In genomic region chr9:65128123-65128815, GRCm38 (mm10) we compare ENCODE assay signal across 9 mouse cellular contexts. TPM values are rescaled to one million over a fixed set of nuclear protein-coding genes. Genes with fewer than 3 reads are reported as not detected.
DNase-seq lines count a peak whose midpoint lies in the region; ATAC-seq lines count a peak whose summit lies in the region.
"Had no signal": no experiment of that assay in that cellular context is flagged by ENCODE, and none has a peak within 500 bp of the region (broad histone marks: within the 10 kb centered on the region; RNA-seq: fewer than 3 reads in every experiment).

No protein-coding gene starts in this region.

- intact Hi-C loops in left cerebral cortex, postnatal 36 days (cut with DNase I), result no loop called here

- H3K36me3 ChIP-seq in midbrain, embryonic 10.5 days, result peaks cover 33% of the 10 kb centered on the region; the same call in 1 of the 2 replicates
- peaks cover 10% of the 10 kb centered on the region for H3K36me3 ChIP-seq in midbrain, embryonic 16.5 days (ENCODE audit: control insufficient read depth, insufficient read depth, low read length)
- H3K36me3 ChIP-seq in hindbrain, embryonic 15.5 days, result peaks cover 11% of the 10 kb centered on the region; the same call in 1 of the 2 replicates
- no peaks in the 10 kb centered on the region for H3K36me3 ChIP-seq in liver, embryonic 15.5 days (replicated peaks)
- peaks cover 15% of the 10 kb centered on the region; the same call in 1 of the 2 replicates for H3K36me3 ChIP-seq in neural tube, embryonic 13.5 days

- peak; percentile 85 for DNase-seq in midbrain, embryonic 10.5 days (ENCODE audit: low spot score)
- DNase-seq in embryo, embryonic 10 days (ENCODE audit: low spot score), result peak; percentile 93
- no peak for DNase-seq in cerebellum, adult 8-10 months
- DNase-seq in left cerebral cortex, postnatal 36 days (ENCODE audit: low spot score in 2 of 2), result no peak

- H3K4me2 ChIP-seq in midbrain, embryonic 16.5 days (ENCODE audit: low read length), result no peak overlapping the region
- H3K4me2 ChIP-seq in hindbrain, embryonic 15.5 days, result 0 out of 2 replicates have a peak overlapping the region, but pooled peaks have one; percentile 14
- peak overlapping the region; percentile 50 for H3K4me2 ChIP-seq in liver, embryonic 15.5 days
- H3K4me2 ChIP-seq in neural tube, embryonic 13.5 days, result peak overlapping the region; percentile 34

- H3K4me1 ChIP-seq in midbrain, embryonic 10.5 days, result peaks cover 30% of the 10 kb centered on the region
- peaks cover 6% of the 10 kb centered on the region; the same call in 1 of the 2 replicates for H3K4me1 ChIP-seq in midbrain, embryonic 16.5 days (ENCODE audit: control insufficient read depth, insufficient read depth, low read length)
- peaks cover 9% of the 10 kb centered on the region for H3K4me1 ChIP-seq in hindbrain, embryonic 15.5 days (replicated peaks)
- peaks cover 6% of the 10 kb centered on the region for H3K4me1 ChIP-seq in liver, embryonic 15.5 days (replicated peaks)
- peaks cover 17% of the 10 kb centered on the region for H3K4me1 ChIP-seq in neural tube, embryonic 13.5 days (replicated peaks)

- H3K4me3 ChIP-seq in midbrain, embryonic 10.5 days, result peak overlapping the region; percentile 46
- no peak overlapping the region for H3K4me3 ChIP-seq in midbrain, embryonic 16.5 days (ENCODE audit: low read depth, low read length)
- no peak overlapping the region for H3K4me3 ChIP-seq in hindbrain, embryonic 15.5 days
- H3K4me3 ChIP-seq in liver, embryonic 15.5 days (replicated peaks), result peak overlapping the region; percentile 10
- H3K4me3 ChIP-seq in neural tube, embryonic 13.5 days, result no peak overlapping the region

- H3K9ac ChIP-seq in midbrain, embryonic 16.5 days (ENCODE audit: low read depth, low read length), result no peak overlapping the region
- H3K9ac ChIP-seq in hindbrain, embryonic 15.5 days, result no peak overlapping the region
- H3K9ac ChIP-seq in liver, embryonic 15.5 days, result no peak overlapping the region
- H3K9ac ChIP-seq in neural tube, embryonic 13.5 days, result 0 out of 2 replicates have a peak overlapping the region, but pooled peaks have one; percentile 5

- peaks cover 39% of the 10 kb centered on the region for H3K27me3 ChIP-seq in midbrain, embryonic 10.5 days (ENCODE audit: low read depth, poor library complexity, severe bottlenecking)
- H3K27me3 ChIP-seq in midbrain, embryonic 16.5 days (ENCODE audit: control insufficient read depth, insufficient read depth, low read depth, low read length), result no peaks in the 10 kb centered on the region
- H3K27me3 ChIP-seq in hindbrain, embryonic 15.5 days, result no peaks in the 10 kb centered on the region
- H3K27me3 ChIP-seq in liver, embryonic 15.5 days, result peaks cover 44% of the 10 kb centered on the region
- H3K27me3 ChIP-seq in neural tube, embryonic 13.5 days, result peaks cover 18% of the 10 kb centered on the region

- 5% methylated on average over 25 of the region's 25 CpGs for WGBS in midbrain, embryonic 10.5 days
- 10% methylated on average over 25 of the region's 25 CpGs for WGBS in midbrain, embryonic 16.5 days
- WGBS in hindbrain, embryonic 15.5 days, result 15% methylated on average over 25 of the region's 25 CpGs
- WGBS in liver, embryonic 15.5 days (ENCODE audit: insufficient replicate concordance), result 9% methylated on average over 25 of the region's 25 CpGs
- WGBS in neural tube, embryonic 13.5 days, result 10% methylated on average over 25 of the region's 25 CpGs

- ATAC-seq in midbrain, embryonic 16.5 days, result no peak
- ATAC-seq in hindbrain, embryonic 15.5 days (ENCODE audit: low FRiP score, low read depth), result no peak
- no peak for ATAC-seq in liver, embryonic 15.5 days (ENCODE audit: insufficient read depth)
- no peak for ATAC-seq in neural tube, embryonic 13.5 days (ENCODE audit: low read depth)

- no peaks in the 10 kb centered on the region for H3K9me3 ChIP-seq in midbrain, embryonic 10.5 days (replicated peaks)
- no peaks in the 10 kb centered on the region for H3K9me3 ChIP-seq in midbrain, embryonic 16.5 days (replicated peaks; ENCODE audit: control insufficient read depth, low read length, poor library complexity, severe bottlenecking)
- H3K9me3 ChIP-seq in hindbrain, embryonic 15.5 days, result no peaks in the 10 kb centered on the region
- H3K9me3 ChIP-seq in liver, embryonic 15.5 days (replicated peaks), result no peaks in the 10 kb centered on the region
- H3K9me3 ChIP-seq in neural tube, embryonic 13.5 days, result no peaks in the 10 kb centered on the region

- peak overlapping the region; percentile 66 for H3K27ac ChIP-seq in midbrain, embryonic 10.5 days (replicated peaks)
- no peak overlapping the region for H3K27ac ChIP-seq in midbrain, embryonic 16.5 days (ENCODE audit: low read length)
- H3K27ac ChIP-seq in hindbrain, embryonic 15.5 days (replicated peaks), result no peak overlapping the region
- H3K27ac ChIP-seq in liver, embryonic 15.5 days (replicated peaks), result no peak overlapping the region
- no peak overlapping the region for H3K27ac ChIP-seq in neural tube, embryonic 13.5 days (replicated peaks)

RNA-seq across cellular contexts. Expression of gene Igdcc3, which starts 12.7 kb away (rescaled TPM):
- 334 and 450 TPM in 2 replicates for polyA plus RNA-seq in midbrain, embryonic 10.5 days (2016; fragmentation: Nextera tagmentation; extraction: Ambion mirVana)
- polyA plus RNA-seq in midbrain, embryonic 16.5 days (2015; fragmentation: Nextera tagmentation; extraction: Ambion mirVana), result 8.7 and 9.1 TPM in 2 replicates
- 9.9 and 10.9 TPM in 2 replicates for polyA plus RNA-seq in hindbrain, embryonic 15.5 days (2015; fragmentation: Nextera tagmentation; extraction: Ambion mirVana)
- polyA plus RNA-seq in liver, embryonic 15.5 days (2015; fragmentation: Nextera tagmentation; extraction: Ambion mirVana), result 0.07 and 0.08 TPM in 2 replicates
- polyA plus RNA-seq in neural tube, embryonic 13.5 days (2015; fragmentation: Nextera tagmentation; extraction: Ambion mirVana), result 12.3 and 12.9 TPM in 2 replicates
- 1 to 10 TPM; 2.0 to 2.3 TPM for total RNA-seq in left cerebral cortex, postnatal 36 days (2021)
- polyA plus RNA-seq: small intestine, adult 2 months had no signal

RNA-seq across cellular contexts. Expression of gene Igdcc4, which starts 27.0 kb away (rescaled TPM):
- polyA plus RNA-seq in midbrain, embryonic 10.5 days (2016; fragmentation: Nextera tagmentation; extraction: Ambion mirVana), result 8.9 and 12.6 TPM in 2 replicates
- polyA plus RNA-seq in midbrain, embryonic 16.5 days (2015; fragmentation: Nextera tagmentation; extraction: Ambion mirVana), result 13.4 and 15.9 TPM in 2 replicates
- polyA plus RNA-seq in hindbrain, embryonic 15.5 days (2015; fragmentation: Nextera tagmentation; extraction: Ambion mirVana), result 17.3 and 17.4 TPM in 2 replicates
- polyA plus RNA-seq in liver, embryonic 15.5 days (2015; fragmentation: Nextera tagmentation; extraction: Ambion mirVana), result 6.3 and 8.1 TPM in 2 replicates
- 8.9 and 10.3 TPM in 2 replicates for polyA plus RNA-seq in neural tube, embryonic 13.5 days (2015; fragmentation: Nextera tagmentation; extraction: Ambion mirVana)
- total RNA-seq in left cerebral cortex, postnatal 36 days (2021), result 10 to 100 TPM; 24.9 to 30.8 TPM

Comparison
In these comparisons a context has a peak if more than half of its experiments do, and no peak if none do; other contexts are left out.
1. H3K4me3 ChIP-seq: peak in midbrain, embryonic 10.5 days (single experiment) and liver, embryonic 15.5 days (single experiment); none in midbrain, embryonic 16.5 days (single experiment), hindbrain, embryonic 15.5 days (single experiment) and neural tube, embryonic 13.5 days (single experiment).
2. RNA of gene Igdcc3, which starts 12.7 kb away (polyA plus RNA-seq): 334 to 450 TPM in midbrain, embryonic 10.5 days; 12.3 to 12.9 TPM in neural tube, embryonic 13.5 days, 9.9 to 10.9 TPM in hindbrain, embryonic 15.5 days, 8.7 to 9.1 TPM in midbrain, embryonic 16.5 days and 0.07 to 0.08 TPM in liver, embryonic 15.5 days; every median in the first group is over 10 times any median in the second.
3. DNase-seq: peak in midbrain, embryonic 10.5 days (single experiment) and embryo, embryonic 10 days (single experiment); none in cerebellum, adult 8-10 months (single experiment) and left cerebral cortex, postnatal 36 days (0 of 2).